Mouse (Mus musculus) spleen, adult 2 months (tissue): ENCODE measurements around the gene Ifngr2. TPM values are rescaled to one million over a fixed set of nuclear protein-coding genes. Genes with fewer than 3 reads are reported as not detected.
A peak's percentile ranks its signal among the peaks of the same experiment; 100 is the strongest.

Source experiments
- DNase-seq, 2 experiments: peaks; one replicate each; pipeline versions ENCODE4 v3.0.0 to v3.0.0-alpha.2; 2012 to 2021; ENCODE audit warnings: low spot score in 2 of 2, low read depth in 1 of 2
- H3K27ac ChIP-seq: fragments of 200-500 bp; 2 replicates; pipeline ENCODE4 v1.5.1; 2012; ENCODE audit warnings: low read length, inconsistent platforms; ENCODE audit not compliant: insufficient read depth
- H3K27me3 ChIP-seq: fragments of 200-500 bp; 2 replicates; pipeline ENCODE4 v1.6.1; 2012; ENCODE audit warnings: mild to moderate bottlenecking, moderate library complexity, low read length, inconsistent platforms; ENCODE audit not compliant: control insufficient read depth, insufficient read depth
- H3K36me3 ChIP-seq: fragments of 200-500 bp; 2 replicates; pipeline ENCODE4 v1.6.1; 2012; ENCODE audit warnings: mild to moderate bottlenecking, low read length, inconsistent platforms; ENCODE audit not compliant: control insufficient read depth, insufficient read depth
- H3K4me1 ChIP-seq: fragments of 200-500 bp; 2 replicates; pipeline ENCODE4 v1.6.1; 2011; ENCODE audit warnings: inconsistent platforms; ENCODE audit not compliant: control insufficient read depth, insufficient read depth, insufficient read length
- H3K4me3 ChIP-seq: fragments of 200-500 bp; 2 replicates; pipeline ENCODE4 v1.5.1; 2011; ENCODE audit warnings: mild to moderate bottlenecking, inconsistent platforms; ENCODE audit not compliant: insufficient read depth, insufficient read length; ENCODE audit errors: extremely low read depth
- CTCF ChIP-seq: fragments of 200-500 bp; IDR thresholded peaks from 2 replicates; pipeline ENCODE4 v1.5.1; 2011; ENCODE audit warnings: mild to moderate bottlenecking, inconsistent platforms; ENCODE audit not compliant: insufficient read depth, insufficient read length, insufficient replicate concordance; ENCODE audit errors: extremely low read depth
- POLR2A ChIP-seq: fragments of 200-500 bp; IDR thresholded peaks from 2 replicates; pipeline ENCODE4 v1.6.1; 2011; ENCODE audit warnings: low read depth, low read length, inconsistent platforms
- WGBS: fragments of 180-500 bp; shearing (Covaris S2); methylation state at CpG from one replicate; pipeline ENCODE4 v1.1.7; 2018; 5-methylcytosine and 5-hydroxymethylcytosine counted together
- polyA plus RNA-seq: library from polyadenylated mRNA; depleted of rRNA; stranded (reverse); fragments of >200 nt; gene quantifications from 2 replicates; pipeline ENCODE4 v1.2.3, GENCODE M21; 2012

Gene Ifngr2
- polyA plus RNA-seq, 1 experiment, result 18.7 TPM

DNA sequence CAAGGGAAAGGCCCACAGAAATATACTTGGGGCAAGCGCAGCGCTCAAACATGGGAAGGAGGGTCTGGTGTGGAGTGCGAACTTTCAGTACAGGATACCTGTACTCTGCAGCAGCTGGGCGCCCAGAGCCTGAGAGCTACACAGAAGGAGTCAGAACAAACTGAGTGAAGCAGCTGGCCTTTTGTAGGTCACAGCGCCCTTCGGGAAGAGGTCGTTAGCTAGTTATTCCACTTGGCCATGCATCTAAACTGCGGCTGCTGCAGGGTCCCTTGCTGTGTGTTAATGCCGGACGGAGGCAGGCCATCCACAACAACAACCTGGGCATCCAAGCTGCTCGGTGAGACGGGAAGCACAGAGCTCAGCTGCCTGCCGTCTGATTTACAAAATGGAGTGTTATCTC lies 28.3 kb downstream of the Ifngr2 start:
- TF ChIP-seq CTCF (no peak), POLR2A (no peak)
- DNase-seq, result no peak
- Histone ChIP-seq H3K4me1 (no peaks in the 10 kb centered on the region), H3K4me3 (no peak overlapping the region), H3K27ac (no peak overlapping the region), H3K27me3 (no peaks in the 10 kb centered on the region), H3K36me3 (peaks cover 38% of the 10 kb centered on the region)
- WGBS, result 94% methylated on average over 13 of the region's 13 CpGs

DNA sequence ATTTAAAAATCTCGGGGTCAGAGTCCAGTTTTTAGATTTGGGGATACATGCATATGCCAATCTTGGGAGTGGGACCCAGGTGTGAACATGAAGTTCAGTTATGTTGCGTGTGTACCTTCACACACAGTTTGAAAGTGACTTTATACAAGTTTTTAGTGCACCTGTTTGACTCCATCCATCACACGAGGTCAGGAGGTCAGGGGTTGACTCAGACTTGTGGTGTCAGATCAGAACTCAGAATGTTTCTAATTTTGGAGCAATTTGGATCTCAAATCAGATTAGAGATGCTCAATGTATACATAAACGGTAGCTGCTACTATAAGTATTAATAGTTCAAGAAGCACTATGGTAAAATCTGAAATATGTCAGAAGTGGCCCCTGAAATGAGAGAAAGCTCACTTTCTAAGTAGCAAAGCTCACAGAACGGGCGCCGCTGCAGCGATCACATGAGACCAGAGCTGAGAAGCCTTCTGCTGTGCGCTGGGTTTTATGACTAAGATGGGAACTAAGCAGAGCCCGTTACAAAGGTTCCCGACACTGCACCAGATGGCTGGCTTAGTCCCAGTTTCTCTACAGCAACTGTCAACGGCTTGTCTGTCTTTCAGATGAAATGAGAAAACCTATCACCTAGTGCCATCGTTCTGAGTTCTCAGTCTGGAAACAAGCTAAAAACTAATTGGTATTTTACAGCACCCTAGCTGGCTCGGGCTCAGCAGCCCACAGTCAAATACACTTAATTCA lies 32.3 kb downstream of the Ifngr2 start:
- no peak overlapping the region for H3K4me3 ChIP-seq
- H3K4me1 ChIP-seq, result no peaks in the 10 kb centered on the region
- no peak overlapping the region for H3K27ac ChIP-seq
- no peak for TF ChIP-seq CTCF
- no peak for TF ChIP-seq POLR2A
- no peaks in the 10 kb centered on the region for H3K27me3 ChIP-seq
- H3K36me3 ChIP-seq, result peaks cover 48% of the 10 kb centered on the region
- no peak for DNase-seq
- WGBS, result 90% methylated on average over 14 of the region's 14 CpGs

DNA sequence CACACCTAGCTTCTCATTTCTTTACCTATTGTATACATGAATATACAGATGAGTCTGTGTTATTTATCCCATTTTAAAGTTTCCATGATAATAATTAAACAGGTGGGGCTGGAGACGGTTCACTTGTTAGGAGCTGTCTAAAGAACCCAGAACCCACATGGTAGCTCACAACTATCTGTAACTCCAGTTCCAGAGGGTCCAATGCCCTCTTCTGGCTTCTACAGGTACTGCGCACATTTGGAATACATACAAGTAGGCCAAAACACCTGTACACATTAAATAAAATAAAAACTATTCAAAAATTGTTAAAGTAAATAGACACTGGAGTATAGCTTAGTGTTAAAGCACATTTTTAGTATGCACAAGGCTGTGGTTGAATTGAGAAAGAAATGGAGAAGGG lies 35.4 kb downstream of the Ifngr2 start:
- Histone ChIP-seq H3K27me3 (no peaks in the 10 kb centered on the region), H3K27ac (no peak overlapping the region), H3K36me3 (peaks cover 44% of the 10 kb centered on the region), H3K4me1 (no peaks in the 10 kb centered on the region), H3K4me3 (no peak overlapping the region)
- DNase-seq, result peak in 1 of 2 experiments; percentile 54
- 71% methylated on average over 2 of the region's 2 CpGs for WGBS
- TF ChIP-seq CTCF, result no peak
- no peak for TF ChIP-seq POLR2A

DNA sequence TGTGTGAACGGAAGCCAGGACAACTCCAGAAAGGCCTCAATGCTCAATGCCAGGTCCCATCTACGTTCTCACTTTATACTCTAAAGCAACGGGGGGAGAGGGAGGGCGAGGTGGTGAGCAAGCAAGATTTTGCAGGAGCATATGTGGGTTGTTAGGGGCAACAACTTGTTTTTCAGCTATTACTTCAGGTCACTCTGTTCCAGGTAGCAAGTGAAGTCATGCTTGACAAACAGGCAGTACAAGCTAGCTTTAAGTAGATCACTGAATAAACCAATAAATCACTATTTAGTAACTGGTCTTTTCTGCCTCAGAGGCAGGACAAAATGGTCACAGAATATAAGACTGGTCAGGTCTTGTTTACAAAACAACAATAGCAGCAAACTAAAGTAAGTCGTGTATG lies 38.7 kb downstream of the Ifngr2 start:
- H3K36me3 ChIP-seq, result peaks cover 28% of the 10 kb centered on the region
- DNase-seq, result no peak
- peaks cover 2% of the 10 kb centered on the region; the same call in 1 of the 2 replicates for H3K4me1 ChIP-seq
- no peak overlapping the region for H3K27ac ChIP-seq
- H3K27me3 ChIP-seq, result no peaks in the 10 kb centered on the region
- H3K4me3 ChIP-seq, result no peak overlapping the region
- WGBS, result 92% methylated on average over 5 of the region's 5 CpGs
- no peak for TF ChIP-seq POLR2A
- TF ChIP-seq CTCF, result no peak

DNA sequence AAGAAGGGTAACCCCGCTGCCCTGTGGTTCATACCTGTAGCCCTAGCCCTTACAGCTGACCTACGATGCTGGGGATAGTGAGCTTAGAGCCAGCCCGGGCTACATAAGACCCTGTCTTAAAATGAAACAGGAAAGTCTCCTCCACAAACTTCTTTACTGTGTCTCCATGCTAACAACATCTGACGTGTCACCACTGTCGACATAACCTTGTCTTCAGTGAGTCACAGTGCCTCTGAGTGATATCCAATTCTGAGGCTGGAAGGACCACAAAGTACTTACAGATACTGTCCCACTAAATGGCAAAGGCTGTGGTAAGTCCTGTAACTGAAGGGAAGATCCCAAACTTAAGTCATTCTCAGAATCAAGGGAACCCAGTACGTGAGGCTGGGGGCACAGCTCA lies 39.4 kb downstream of the Ifngr2 start:
- 93% methylated on average over 6 of the region's 6 CpGs for WGBS
- no peak overlapping the region for H3K4me3 ChIP-seq
- no peak overlapping the region for H3K27ac ChIP-seq

DNA sequence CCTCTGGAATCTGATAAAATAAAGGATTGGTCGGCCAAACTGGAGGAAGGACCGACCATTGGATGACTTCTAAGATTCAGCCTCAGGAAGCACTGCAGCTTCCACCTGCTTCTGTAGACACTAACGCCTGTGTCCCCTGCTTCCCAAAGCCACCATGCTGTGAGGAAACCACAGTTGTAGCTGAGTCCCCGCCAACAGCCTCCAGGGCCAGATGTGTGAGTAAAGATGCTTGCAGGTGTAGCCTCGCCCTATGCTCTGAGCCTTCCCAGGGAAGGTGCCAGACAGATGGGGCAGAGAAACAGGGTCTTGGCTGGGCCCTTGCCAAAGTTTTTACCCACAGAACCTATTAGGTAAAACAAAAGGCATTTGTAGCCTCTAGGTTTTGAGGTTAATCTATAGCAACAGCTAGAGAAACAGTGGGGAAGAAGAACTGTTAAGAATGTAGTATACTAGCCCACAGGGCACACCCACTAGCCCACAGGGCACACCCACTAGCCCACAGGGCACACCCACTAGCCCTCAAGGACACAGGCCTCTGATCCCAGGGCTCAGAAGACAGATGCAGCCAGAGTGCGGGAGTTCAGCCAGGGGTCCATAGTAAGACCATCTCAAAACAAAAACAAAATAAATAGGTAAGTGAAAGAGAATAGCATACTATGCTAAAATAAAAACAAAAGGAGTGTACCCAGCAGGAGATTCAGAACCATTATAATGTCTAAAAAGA lies 41.0 kb downstream of the Ifngr2 start:
- DNase-seq, result no peak
- TF ChIP-seq POLR2A, result no peak
- TF ChIP-seq CTCF, result no peak

More for the DNA sequence above, 39.4 kb downstream of the Ifngr2 start:
- TF ChIP-seq POLR2A (no peak), CTCF (no peak)
- Histone ChIP-seq H3K27me3 (no peaks in the 10 kb centered on the region), H3K4me1 (peaks cover 2% of the 10 kb centered on the region; the same call in 1 of the 2 replicates), H3K36me3 (peaks cover 24% of the 10 kb centered on the region)
- DNase-seq, result no peak

More for the DNA sequence above, 41.0 kb downstream of the Ifngr2 start:
- Histone ChIP-seq H3K27ac (no peak overlapping the region), H3K4me3 (no peak overlapping the region), H3K36me3 (peaks cover 24% of the 10 kb centered on the region), H3K4me1 (peaks cover 5% of the 10 kb centered on the region; the same call in 1 of the 2 replicates), H3K27me3 (no peaks in the 10 kb centered on the region)
- 42% methylated on average over 6 of the region's 6 CpGs for WGBS
